Mouse (Mus musculus) frontal cortex, postnatal 10 days (tissue): Measurements from ENCODE around the gene Grik3.

Experiments used
- DNase-seq, 2 experiments: peaks; one replicate each; pipeline ENCODE4 v3.0.0; 2022; ENCODE audit warnings: low spot score in 2 of 2, mixed read lengths in 1 of 2

The Grik3 gene

GRCm38 (mm10) chr4:125640921-125641663, 150.6 kb downstream of the Grik3 start:
- no peak for DNase-seq

DNA sequence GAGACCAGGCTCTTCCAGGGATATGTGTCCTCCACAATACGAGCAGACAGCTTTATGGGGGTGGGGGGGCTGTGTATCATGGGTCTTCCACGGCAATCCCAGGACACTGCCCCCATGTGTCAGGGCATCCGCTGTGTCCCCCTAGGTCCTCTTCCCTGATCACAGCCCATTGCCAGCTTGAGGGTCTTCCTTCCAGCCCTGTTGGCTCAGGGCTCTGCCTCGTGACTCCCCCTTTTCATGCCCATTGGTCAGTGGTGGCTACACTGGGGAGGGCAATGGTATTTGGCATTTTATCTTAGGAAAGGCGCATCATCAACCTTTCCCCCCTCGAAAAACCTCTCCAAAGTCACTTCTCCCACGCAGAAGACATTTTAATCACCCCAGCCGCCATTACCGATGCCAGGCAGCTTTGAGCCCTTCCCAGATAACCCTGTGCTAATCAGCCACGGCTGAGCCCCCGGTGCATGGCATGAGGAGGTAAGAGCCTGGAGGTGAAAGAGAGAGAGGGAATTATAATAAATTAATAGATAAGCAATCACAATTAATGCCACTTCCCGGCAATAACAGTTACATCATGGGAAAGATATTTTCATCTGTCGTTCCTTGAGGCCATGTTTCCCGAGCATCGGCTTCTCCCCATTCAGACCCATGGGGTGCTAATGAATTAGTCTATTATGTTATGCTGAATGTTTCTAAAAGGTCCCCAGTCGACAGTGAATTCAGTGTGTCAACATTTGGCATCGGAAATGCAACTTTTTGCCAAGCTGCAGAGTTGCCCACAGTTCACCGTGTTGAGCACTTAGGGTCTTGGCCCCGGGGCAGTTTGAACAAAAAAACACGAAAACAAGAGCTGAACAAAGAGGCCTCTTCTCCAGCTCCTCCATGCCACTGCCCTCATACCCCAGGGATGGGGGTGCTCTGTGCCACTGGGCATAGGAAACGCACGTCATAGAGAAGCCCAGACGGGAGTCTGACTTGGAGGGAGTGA, 154.4 kb downstream of the Grik3 start:
- peak in 1 of 2 experiments; percentile 26 for DNase-seq

DNA sequence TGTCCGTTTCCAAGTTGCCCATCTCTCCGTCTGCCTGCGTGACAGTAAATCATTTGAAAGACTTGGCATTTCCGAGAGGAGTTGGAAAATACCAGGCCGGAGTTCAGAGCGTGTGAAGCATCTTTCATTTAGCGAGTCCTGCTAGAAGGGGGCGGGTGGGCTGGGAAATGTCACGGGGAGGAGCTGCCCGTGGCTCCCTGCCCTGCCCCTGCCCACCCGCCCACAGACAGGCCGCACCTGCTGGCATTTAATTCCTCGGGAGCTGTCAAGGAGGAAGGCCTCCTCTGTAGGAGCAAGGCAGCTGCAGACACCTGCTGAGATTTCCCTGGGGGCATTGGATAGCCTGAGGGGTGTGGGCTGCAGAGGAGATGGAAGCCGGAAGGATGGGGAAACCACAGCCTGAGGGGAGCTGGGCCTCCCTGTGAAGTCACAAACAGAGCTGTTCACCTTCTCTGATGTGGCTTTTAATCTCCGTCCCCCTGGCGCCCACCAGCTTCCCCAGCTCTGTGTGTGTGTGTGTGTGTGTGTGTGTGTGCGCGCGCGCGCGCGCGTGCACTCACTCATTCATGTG, 161.3 kb downstream of the Grik3 start:
- no peak for DNase-seq

DNA sequence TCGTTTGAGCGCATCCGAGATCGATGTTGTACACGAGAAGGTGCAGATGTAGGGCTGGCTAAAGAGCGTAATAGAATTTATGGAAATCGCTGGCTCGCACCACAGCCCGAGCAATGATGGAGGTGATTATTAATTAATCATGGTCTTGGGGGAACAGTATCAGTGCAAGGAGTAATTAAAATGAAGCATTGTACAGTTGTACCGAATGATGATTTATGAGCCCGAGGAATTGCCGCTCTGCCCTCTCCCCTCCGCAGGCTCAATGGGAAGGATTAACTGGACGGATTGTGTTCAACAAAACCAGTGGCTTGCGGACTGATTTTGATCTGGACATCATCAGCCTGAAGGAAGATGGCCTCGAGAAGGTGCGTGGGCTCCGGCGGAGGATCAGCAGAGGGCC, 165.5 kb downstream of the Grik3 start:
- DNase-seq, result no peak

DNA sequence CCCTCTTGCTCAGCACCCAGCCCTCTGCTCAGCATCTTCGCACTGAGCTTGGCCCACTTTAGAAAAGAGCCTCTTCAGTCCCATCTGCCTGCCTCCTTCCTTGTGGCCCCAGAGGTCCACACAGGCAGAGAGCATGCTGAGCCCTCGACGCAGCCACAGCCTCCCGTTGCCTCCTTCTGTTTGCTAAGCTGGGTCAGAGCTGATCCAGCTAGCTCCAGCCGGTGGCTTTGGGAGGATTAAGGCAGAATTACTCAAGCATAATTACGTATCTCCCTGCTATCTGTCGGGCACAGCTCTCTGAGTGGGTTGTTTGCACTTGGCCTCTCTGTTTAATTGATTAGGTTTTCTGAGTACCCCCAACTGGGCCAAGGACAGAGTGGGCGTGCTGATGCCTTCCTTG, 167.9 kb downstream of the Grik3 start:
- DNase-seq, result no peak

GRCm38 (mm10) chr4:125661982-125662381, 171.5 kb downstream of the Grik3 start:
- no peak for DNase-seq

DNA sequence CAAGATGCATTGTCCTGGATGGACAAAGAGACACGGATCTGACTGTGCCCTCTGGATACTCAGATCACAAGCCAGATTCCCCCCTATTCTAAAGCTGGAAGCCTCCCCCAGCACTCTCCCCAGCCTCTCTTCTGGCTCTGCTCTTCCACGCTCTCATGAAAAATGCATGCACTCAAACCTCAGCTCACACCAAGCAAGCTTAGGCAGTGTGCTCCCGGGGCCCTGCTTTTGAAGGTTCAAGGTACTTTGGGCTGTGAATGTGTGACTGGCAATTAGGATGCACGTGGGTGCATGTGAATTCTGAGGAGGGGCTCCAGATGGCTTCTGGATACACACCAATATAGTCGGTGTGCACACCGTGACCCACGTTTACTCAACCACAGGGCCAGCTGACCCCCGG, 172.8 kb downstream of the Grik3 start:
- DNase-seq, result no peak

DNA sequence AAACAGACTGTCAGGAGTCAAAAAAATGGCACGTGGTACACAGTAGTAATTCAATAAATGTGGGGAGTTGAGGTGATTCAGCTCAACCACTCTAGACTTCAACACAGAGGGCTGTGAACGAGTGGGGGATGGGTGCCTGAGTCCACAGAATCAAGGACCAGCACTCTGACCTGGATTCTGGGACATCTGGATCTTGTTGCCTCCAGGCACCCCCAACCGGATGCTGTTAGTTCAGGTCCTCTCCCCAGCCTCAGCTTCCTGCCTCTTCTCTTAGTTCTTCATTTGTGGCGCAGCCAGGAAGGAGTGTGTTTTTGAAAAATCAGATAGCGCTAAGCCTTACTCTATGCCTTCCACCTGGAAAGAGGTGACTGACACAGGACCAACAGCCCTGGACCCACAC, 175.5 kb downstream of the Grik3 start:
- DNase-seq, result no peak

DNA sequence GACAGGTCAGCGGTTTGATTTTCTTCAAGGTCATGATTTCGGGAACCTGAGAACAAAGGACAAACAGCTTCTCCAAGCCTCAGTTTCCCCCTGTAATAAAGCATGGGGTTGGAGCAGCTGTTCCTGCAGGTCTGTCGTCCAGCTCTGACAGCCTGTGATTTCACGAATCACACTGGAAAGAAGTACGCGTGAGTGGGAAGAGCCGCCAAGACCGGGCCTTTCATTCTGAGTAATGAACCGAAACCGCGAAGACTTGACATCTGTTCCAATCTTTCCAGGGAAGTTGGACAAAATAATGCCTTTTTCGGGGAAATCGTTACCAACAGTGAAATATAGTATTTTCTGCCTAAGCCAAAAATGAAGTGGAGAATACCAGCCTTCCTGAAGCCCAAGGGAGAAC, 191.5 kb downstream of the Grik3 start:
- no peak for DNase-seq

GRCm38 (mm10) chr4:125687078-125687477, 196.6 kb downstream of the Grik3 start:
- no peak for DNase-seq

DNA sequence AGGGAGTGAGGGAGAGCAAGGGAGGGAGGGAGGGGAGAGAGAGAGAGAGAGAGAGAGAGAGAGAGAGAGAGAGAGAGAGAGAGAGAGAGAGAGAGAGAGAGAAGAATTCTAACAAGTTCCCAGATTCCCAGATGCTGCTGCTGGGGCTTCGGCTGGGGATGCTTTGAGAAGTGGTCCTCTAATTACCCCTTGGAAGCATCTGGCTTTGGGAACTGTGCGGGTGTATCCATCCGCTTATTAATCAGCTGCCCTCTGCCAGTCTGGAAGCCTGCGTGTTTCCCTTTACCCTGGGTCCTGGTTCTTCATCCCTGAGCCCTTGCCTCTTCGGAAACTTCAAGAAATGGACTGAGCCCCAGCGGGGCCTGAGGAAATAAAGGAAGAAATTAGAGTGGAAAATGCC, 204.9 kb downstream of the Grik3 start:
- DNase-seq, result no peak

- DNase-seq, result peak in 1 of 2 experiments; percentile 24
Measured at GRCm38 (mm10) chr4:125696182-125696939, 205.9 kb downstream of the Grik3 start.

GRCm38 (mm10) chr4:125697626-125698025, 207.1 kb downstream of the Grik3 start:
- no peak for DNase-seq

DNA sequence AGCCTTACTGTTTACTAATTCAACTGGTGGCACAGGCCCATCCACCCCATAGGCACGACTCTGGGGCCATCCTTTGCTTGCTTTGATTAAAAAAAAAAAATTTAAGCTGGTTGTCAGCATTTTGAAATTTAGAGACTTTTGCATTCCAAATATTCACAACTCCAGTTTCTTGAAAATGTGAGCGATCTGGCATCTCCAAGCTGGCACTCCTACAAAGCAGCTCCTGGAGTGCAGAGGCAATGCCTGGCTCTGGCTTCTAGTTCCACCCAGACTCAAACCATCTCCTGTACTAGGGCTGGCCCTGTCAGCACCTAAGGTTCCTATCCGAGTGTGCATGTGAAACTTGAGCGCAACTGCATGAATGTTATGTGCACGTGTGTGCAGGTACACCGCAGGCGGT, 208.6 kb downstream of the Grik3 start:
- DNase-seq, result no peak

GRCm38 (mm10) chr4:125700331-125700730, 209.8 kb downstream of the Grik3 start:
- no peak for DNase-seq

DNA sequence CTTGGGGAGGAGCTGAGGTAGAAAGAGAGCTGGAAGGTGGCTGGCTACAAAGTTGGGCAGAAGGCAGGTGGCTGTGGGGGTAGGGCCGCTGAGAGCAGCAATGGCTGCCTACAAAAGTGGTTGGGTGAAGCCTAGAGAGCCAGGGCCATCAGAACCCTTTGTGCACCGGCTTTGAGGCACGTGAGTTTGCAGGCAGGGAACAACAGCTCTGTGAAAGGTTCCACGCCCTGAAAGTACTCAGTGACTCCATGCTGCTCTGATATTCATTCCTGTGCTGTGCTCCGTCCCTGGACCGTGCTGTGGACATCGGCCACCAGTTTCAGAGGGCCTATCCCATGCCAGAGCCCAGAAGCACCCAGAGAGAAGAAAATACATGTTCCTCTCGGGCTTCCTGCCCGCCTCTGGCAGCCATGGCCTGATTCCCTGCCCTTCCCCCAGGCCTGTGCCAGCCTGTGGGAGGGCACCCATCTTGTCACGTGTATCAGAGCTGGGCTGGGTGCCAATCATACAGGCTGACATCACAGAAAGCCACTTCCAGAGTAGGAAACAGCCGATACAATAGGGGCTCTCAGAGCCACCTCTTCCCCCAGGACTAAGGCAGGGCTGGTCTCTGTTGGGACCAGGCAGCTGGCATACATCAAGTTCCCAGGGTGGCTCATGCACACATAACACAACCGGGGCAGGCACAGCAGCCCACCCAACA, 212.3 kb downstream of the Grik3 start:
- peak; percentile 85 to 86 for DNase-seq

GRCm38 (mm10) chr4:125703310-125703690, 212.8 kb downstream of the Grik3 start:
- peak in 1 of 2 experiments; percentile 34 for DNase-seq

DNA sequence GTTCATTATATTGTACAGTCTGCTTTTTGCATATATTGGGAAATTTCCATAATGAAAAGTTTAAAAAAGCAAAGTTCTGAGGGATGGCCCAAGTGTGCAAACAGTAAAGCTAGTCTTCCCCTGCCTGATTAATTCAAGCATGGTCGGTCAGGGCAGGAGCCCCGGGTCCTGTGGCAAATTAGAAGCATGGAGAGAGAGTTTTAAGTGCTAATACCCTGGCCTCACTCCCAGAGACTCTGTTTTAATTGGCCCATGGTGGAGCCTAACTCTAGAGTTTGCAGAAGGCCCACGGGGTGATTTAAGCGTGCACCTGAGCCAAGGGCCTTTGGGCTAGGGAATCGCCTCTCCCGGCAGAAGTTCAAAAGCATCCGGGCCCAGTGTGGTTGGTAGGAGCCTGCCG, 215.2 kb downstream of the Grik3 start:
- DNase-seq, result no peak

GRCm38 (mm10) chr4:125709716-125710115, 219.2 kb downstream of the Grik3 start:
- DNase-seq, result no peak

- DNase-seq, result no peak
Measured at GRCm38 (mm10) chr4:125717881-125718280, 227.4 kb downstream of the Grik3 start.
